Mouse (Mus musculus) limb, embryonic 13.5 days (tissue): ENCODE results near the gene Scarf2. TPM values are rescaled to one million over a fixed set of nuclear protein-coding genes. Genes with fewer than 3 reads are reported as not detected.

Source experiments
- ATAC-seq: fragments of 200-750 bp; cut with Nextera tagmentation; 2 replicates; pipeline ENCODE4 v1.8.0; 2017; ENCODE audit warnings: low read depth, moderate number of reproducible peaks, moderate TSS enrichment; ENCODE audit not compliant: low FRiP score
- H3K27ac ChIP-seq: fragments of 300-500 bp; sonication (generic); 2 replicates; pipeline ENCODE4 v1.5.1; 2015; ENCODE audit warnings: inconsistent platforms, mild to moderate bottlenecking, moderate library complexity
- H3K27me3 ChIP-seq: fragments of 300-500 bp; sonication (generic); 2 replicates; pipeline ENCODE4 v1.6.1; 2015; ENCODE audit warnings: mild to moderate bottlenecking, inconsistent platforms
- H3K36me3 ChIP-seq: fragments of 300-500 bp; sonication (generic); 2 replicates; pipeline ENCODE4 v1.6.1; 2015; ENCODE audit warnings: inconsistent platforms, mild to moderate bottlenecking, moderate library complexity
- H3K4me1 ChIP-seq: fragments of 300-500 bp; sonication (generic); 2 replicates; pipeline ENCODE4 v1.6.1; 2015; ENCODE audit warnings: inconsistent platforms
- H3K4me2 ChIP-seq: fragments of 300-500 bp; sonication (generic); replicated peaks from 2 replicates; pipeline ENCODE4 v1.6.1; 2015; ENCODE audit warnings: inconsistent platforms, mild to moderate bottlenecking, moderate library complexity
- H3K4me3 ChIP-seq: fragments of 300-500 bp; sonication (generic); 2 replicates; pipeline ENCODE4 v1.5.1; 2015; ENCODE audit warnings: moderate library complexity, mild to moderate bottlenecking, inconsistent platforms
- H3K9ac ChIP-seq: fragments of 300-500 bp; sonication (generic); 2 replicates; pipeline ENCODE4 v1.6.1; 2015; ENCODE audit warnings: mild to moderate bottlenecking, inconsistent platforms
- H3K9me3 ChIP-seq: fragments of 300-500 bp; sonication (generic); 2 replicates; pipeline ENCODE4 v1.6.1; 2016; ENCODE audit warnings: inconsistent platforms
- WGBS: fragments of 180-500 bp; shearing (Covaris S2); methylation state at CpG from one replicate; pipeline ENCODE4 v1.1.7; 2015; 5-methylcytosine and 5-hydroxymethylcytosine counted together
- polyA plus RNA-seq: library from polyadenylated mRNA; unstranded; fragments of >200 nt; fragmentation: Nextera tagmentation; extraction: Ambion mirVana; gene quantifications from 2 replicates; pipeline ENCODE4 v1.2.1, GENCODE M21; 2015

The Scarf2 gene
- polyA plus RNA-seq, 1 experiment from 2014 or later, result 29.4 TPM

DNA sequence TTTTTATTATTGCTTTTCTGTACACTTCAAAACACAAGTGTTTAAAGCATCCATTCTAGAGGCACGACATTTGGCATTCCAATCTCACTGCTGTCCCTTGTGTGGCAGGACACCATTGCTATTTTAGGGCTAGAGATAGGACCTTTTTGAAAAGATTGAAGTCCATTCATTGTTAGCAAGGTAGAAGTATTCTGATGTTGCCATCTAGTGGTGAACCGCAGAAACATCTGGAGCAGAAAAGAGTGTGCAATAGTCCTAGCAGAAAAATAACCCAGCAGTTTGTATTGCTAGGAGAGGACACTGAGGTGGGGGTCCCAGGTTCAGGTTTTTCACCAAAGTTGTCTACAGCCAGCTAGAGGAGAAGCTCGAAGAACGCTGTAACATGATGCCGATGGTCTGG is 15.0 kb downstream of the Scarf2 start:
- Histone ChIP-seq H3K27me3 (0 out of 2 replicates have a peak, but pooled peaks cover under 1% of the 10 kb centered on the region), H3K9me3 (no peaks in the 10 kb centered on the region), H3K9ac (no peak overlapping the region), H3K27ac (no peak overlapping the region), H3K4me2 (no peak overlapping the region), H3K36me3 (peaks cover 18% of the 10 kb centered on the region), H3K4me1 (peaks cover 70% of the 10 kb centered on the region), H3K4me3 (no peak overlapping the region)
- ATAC-seq, result no peak
- 3% methylated on average over 5 of the region's 5 CpGs for WGBS

DNA sequence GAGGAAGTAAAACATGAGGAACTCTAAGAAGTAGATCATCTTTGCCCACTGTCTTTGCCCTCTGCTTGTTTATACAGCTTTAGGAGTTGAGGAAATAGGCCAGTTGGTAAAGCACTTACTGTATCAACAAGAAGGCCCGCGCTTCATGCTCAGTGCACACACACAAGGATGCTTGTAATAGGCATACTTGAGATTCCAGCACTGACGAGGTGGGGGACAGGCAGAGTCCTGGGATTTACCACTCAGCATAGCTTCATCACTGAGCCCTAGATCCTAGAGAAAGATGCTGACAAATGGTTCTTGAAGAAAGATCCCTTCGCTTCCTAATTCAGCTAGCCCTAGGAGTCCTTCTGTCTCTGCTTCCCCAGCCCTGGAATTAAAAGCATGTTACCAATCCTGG is 16.1 kb downstream of the Scarf2 start:
- no peak overlapping the region for H3K4me3 ChIP-seq
- peaks cover 7% of the 10 kb centered on the region for H3K36me3 ChIP-seq
- no peak overlapping the region for H3K4me2 ChIP-seq
- peaks cover 59% of the 10 kb centered on the region for H3K4me1 ChIP-seq
- WGBS, result 49% methylated on average over 4 of the region's 4 CpGs
- no peak overlapping the region; the same call in 1 of the 2 replicates for H3K27ac ChIP-seq
- H3K27me3 ChIP-seq, result 0 out of 2 replicates have a peak, but pooled peaks cover 3% of the 10 kb centered on the region
- no peaks in the 10 kb centered on the region for H3K9me3 ChIP-seq
- ATAC-seq, result no peak
- H3K9ac ChIP-seq, result no peak overlapping the region

DNA sequence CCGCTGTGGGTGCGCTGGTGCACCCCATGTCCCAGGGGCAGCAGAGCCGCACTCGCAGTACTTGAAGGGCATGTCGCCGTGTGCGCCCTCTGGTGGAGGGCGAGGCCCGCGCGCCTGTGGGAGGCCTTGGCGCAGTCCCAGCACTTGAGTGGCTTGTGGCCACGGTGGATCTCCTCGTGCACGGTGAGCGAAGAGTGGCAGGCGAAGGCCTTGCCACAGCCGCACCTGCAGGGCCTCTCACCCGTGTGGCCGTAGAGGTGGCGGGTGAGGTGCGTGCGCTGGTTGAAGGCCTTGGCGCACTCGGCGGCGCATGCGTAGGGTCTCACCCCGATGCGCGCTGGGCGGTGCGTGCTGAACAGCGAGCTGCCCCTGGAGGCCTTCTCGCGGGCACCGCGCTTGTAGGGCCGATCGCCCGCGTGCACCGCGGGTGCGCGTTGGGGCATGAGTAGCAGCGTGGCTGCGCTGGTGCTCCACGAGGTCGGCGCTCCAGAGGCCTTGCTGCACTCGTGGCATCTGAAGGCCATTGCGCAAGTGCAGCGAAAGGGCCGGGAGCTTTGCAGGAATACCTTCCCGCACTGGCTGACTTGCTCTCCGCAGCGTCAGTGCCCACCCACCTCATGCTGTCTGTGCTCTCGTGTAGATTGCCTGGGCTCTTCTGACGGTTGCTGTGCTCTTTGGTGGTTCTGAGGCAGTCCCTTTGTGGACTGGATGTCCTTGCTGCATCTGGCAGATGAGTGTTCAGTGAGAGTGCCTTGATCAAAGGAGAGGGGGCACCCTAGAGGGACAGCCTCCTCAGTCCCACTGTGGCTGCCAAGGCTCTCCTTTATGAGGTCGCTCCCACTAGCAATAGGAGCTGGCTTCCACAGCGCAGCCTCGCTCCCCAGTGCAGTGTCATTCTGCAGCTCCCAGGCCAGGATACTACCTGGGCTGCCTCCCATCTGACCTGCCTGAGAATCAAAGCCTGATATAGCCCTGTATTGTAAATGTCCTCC is 18.6 kb downstream of the Scarf2 start:
- H3K27me3 ChIP-seq, result peaks cover 3% of the 10 kb centered on the region; the same call in 1 of the 2 replicates
- peak overlapping the region; percentile 77 for H3K9ac ChIP-seq
- H3K4me3 ChIP-seq, result peak overlapping the region; percentile 58
- H3K9me3 ChIP-seq, result no peaks in the 10 kb centered on the region
- H3K4me2 ChIP-seq, result peak overlapping the region; percentile 82
- no peaks in the 10 kb centered on the region for H3K36me3 ChIP-seq
- whole genome bisulfite sequencing, result 2% methylated on average over 54 of the region's 63 CpGs
- ATAC-seq, result peak; percentile 79
- H3K4me1 ChIP-seq, result peaks cover 35% of the 10 kb centered on the region
- peak overlapping the region; percentile 34; the same call in 1 of the 2 replicates for H3K27ac ChIP-seq

DNA sequence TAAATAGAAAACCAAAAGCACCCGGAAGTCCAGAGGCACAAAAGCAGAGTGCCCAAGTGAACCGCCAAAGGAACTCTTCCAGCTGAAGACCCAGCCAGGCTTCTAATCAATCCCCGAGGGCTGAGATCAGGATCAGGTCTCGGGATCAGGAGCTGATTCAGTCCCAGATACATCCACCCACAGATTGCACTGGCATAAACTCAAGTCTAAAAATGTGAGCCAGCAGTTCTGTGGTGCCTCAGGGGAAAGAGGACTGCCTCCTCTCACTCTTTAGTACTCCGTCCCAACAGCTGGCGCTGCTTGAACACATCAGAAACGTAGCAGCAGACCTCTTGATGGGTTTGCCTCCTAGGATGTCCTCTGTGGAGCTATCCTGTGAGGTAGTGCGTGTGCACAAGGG is 19.4 kb downstream of the Scarf2 start:
- Histone ChIP-seq H3K36me3 (no peaks in the 10 kb centered on the region), H3K4me3 (no peak overlapping the region), H3K27ac (no peak overlapping the region), H3K4me2 (peak overlapping the region; percentile 82; the same call in 1 of the 2 replicates), H3K9ac (peak overlapping the region; percentile 77), H3K4me1 (peaks cover 28% of the 10 kb centered on the region), H3K27me3 (peaks cover 3% of the 10 kb centered on the region; the same call in 1 of the 2 replicates), H3K9me3 (no peaks in the 10 kb centered on the region)
- 78% methylated on average over 8 of the region's 8 CpGs for WGBS
- ATAC-seq, result no peak

GRCm38 (mm10) chr16:17826500-17826899 is 29.4 kb downstream of the Scarf2 start:
- 0 out of 2 replicates have a peak, but pooled peaks cover 6% of the 10 kb centered on the region for H3K4me1 ChIP-seq
- ATAC-seq, result no peak
- H3K27me3 ChIP-seq, result peaks cover 16% of the 10 kb centered on the region
- H3K36me3 ChIP-seq, result no peaks in the 10 kb centered on the region
- 72% methylated on average over 2 of the region's 2 CpGs for WGBS
- no peak overlapping the region for H3K9ac ChIP-seq
- H3K27ac ChIP-seq, result no peak overlapping the region
- H3K4me3 ChIP-seq, result no peak overlapping the region
- no peak overlapping the region for H3K4me2 ChIP-seq
- H3K9me3 ChIP-seq, result no peaks in the 10 kb centered on the region

DNA sequence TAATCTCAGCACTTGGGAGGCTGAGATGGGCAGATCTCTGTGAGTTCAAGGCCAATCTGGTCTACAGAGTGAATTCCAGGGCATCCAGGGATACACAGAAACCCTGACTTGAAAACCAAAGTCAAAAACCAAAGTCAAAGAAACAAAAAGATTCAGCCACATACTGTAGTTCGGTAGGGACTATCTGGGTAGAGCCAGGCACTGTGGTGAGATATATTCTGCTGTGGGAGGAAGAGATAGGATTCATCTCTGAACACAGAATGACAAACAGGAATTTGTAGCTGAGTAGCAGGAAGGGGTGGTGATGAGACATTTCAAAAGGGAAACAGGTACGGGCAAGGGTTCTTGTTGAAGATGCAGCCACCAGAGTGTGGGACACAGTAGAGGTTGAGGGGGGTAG is 31.1 kb downstream of the Scarf2 start:
- H3K9me3 ChIP-seq, result no peaks in the 10 kb centered on the region
- H3K36me3 ChIP-seq, result no peaks in the 10 kb centered on the region
- peaks cover 33% of the 10 kb centered on the region for H3K27me3 ChIP-seq
- no peak overlapping the region for H3K4me3 ChIP-seq
- no peak overlapping the region for H3K4me2 ChIP-seq
- 88% methylated on average over 2 of the region's 2 CpGs for WGBS
- H3K9ac ChIP-seq, result no peak overlapping the region
- H3K4me1 ChIP-seq, result peaks cover 12% of the 10 kb centered on the region
- no peak for ATAC-seq
- H3K27ac ChIP-seq, result no peak overlapping the region

DNA sequence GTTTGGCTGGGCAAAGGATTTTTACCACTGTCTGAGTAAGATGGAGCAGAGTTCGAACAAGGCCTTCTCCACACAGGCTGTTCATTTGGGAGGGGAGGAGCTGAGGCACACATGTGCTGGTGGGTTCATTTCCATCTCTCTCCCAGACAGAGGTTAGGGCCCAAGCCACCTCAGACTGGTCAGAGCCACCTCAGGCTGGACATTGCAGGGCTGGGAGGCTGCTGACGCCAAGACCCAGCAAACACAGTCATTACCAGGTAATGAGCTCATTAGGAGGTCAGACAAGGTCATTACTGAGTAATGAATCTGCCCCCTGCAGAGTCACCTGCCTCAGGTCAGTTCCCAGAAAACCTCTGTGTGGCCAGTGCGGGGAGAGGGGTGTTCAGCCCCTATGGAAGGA is 31.8 kb downstream of the Scarf2 start:
- no peak overlapping the region for H3K9ac ChIP-seq
- peaks cover 14% of the 10 kb centered on the region for H3K4me1 ChIP-seq
- no peaks in the 10 kb centered on the region for H3K9me3 ChIP-seq
- WGBS, result 33% methylated on average over 3 of the region's 3 CpGs
- no peaks in the 10 kb centered on the region for H3K36me3 ChIP-seq
- H3K27ac ChIP-seq, result no peak overlapping the region
- H3K4me3 ChIP-seq, result no peak overlapping the region
- H3K27me3 ChIP-seq, result peaks cover 39% of the 10 kb centered on the region
- H3K4me2 ChIP-seq, result no peak overlapping the region
- ATAC-seq, result no peak

DNA sequence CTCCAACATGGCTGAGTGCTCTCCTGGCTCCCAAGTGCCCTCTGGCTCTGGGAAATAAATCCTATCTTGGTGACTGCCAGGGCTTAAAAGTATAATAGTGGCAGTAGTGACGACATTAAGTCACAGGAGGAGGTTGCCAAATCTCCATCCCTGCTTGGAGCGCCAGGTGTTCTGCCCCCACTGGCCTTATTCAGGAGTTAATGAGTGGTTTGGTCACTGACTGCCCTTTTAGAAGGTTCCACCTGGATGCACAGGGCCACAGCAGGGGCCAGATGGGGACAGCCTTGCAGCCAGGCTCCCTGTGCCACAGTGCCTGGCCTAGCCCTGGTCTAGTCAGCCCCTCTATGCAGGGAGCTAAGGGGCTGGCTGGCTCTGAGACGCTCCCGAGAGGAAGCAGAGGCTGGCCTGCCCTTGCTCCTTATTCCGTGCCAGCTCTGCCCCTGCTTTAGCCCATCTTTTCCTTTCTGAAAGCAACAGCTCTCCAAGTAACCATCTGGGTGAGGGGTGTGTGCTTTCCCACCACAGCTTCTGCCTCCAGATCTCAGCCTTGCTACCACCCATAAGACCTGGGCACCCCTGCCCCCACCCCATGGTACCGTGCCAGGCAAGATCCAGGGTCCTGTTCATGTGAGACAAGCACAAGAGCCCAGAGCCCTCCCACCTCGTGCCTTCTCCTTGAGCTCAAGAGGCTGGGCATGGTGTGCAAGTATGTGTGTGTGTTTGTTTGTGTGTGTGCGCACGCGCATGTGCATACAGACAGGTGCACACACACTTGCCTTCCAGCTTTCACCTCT is 33.5 kb downstream of the Scarf2 start:
- WGBS, result 59% methylated on average over 10 of the region's 10 CpGs
- Histone ChIP-seq H3K9me3 (no peaks in the 10 kb centered on the region), H3K9ac (no peak overlapping the region), H3K27me3 (peaks cover 56% of the 10 kb centered on the region), H3K4me2 (no peak overlapping the region), H3K4me1 (peaks cover 21% of the 10 kb centered on the region), H3K36me3 (no peaks in the 10 kb centered on the region), H3K4me3 (no peak overlapping the region), H3K27ac (no peak overlapping the region)
- ATAC-seq, result no peak

DNA sequence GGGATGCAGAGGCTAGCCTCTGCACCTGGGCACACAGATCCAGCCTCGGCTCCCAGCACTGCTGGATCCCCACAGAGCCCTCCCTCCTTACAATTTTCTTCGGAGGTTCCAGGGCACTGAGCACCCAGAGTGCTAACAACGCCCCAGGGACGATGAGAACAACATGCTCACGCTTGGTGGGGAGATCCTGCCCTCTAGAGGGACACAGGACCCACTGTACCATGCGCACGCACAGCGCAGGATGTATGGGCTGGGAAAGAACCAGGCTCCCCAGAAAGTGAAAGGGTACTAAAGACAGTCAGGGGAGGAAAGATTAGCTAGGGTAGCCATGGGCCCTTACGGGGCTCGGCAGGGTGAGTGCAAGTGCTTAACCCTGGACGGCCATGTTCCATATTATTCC is 34.7 kb downstream of the Scarf2 start:
- ATAC-seq, result no peak
- Histone ChIP-seq H3K9me3 (no peaks in the 10 kb centered on the region), H3K27me3 (peaks cover 68% of the 10 kb centered on the region), H3K36me3 (no peaks in the 10 kb centered on the region), H3K4me3 (peak overlapping the region; percentile 1; the same call in 1 of the 2 replicates), H3K4me2 (no peak overlapping the region), H3K4me1 (peaks cover 22% of the 10 kb centered on the region), H3K9ac (no peak overlapping the region), H3K27ac (no peak overlapping the region)
- 15% methylated on average over 11 of the region's 11 CpGs for WGBS

- Histone ChIP-seq H3K4me2 (peak within 1 kb of the TSS; percentile 99), H3K27me3 (peaks cover 79% of the 10 kb centered on the region), H3K9ac (peak within 1 kb of the TSS; percentile 78), H3K36me3 (0 out of 2 replicates have a peak, but pooled peaks cover 2% of the 10 kb centered on the region), H3K9me3 (no peaks in the 10 kb centered on the region), H3K4me1 (peaks cover 22% of the 10 kb centered on the region), H3K4me3 (peak within 1 kb of the TSS; percentile 66), H3K27ac (no peak within 1 kb of the TSS; the same call in 1 of the 2 replicates)
- ATAC-seq, result no peak
- WGBS, result 29% methylated on average over 7 of the region's 7 CpGs
Observed at GRCm38 (mm10) chr16:17832821-17833220, 35.7 kb downstream of the Scarf2 start, which contains the start of gene B830017H08Rik. Gene B830017H08Rik (plus strand): TSS chr16:17833121.

DNA sequence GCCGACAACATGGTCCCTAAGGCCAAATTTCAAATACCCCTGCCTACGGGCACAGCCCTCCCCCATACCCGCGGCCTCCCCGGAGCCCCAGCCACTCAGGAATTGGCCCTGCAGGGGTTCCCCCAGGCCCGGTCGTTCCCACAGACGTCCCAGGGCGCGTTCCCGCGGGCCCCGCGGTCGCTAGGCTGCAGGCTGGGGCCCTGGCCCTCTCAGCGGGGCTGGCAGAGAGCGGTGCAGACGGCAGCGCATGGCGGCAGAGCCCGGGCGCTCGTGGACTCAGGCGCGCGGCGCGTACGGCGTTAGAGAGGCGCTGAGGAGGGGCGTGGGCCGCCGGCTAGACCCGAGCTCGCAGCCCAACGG is 36.2 kb downstream of the Scarf2 start:
- peak overlapping the region; percentile 78 for H3K9ac ChIP-seq
- under 1% methylated on average over 37 of the region's 37 CpGs for WGBS
- peak; percentile 59 for ATAC-seq
- no peak overlapping the region; the same call in 1 of the 2 replicates for H3K27ac ChIP-seq
- H3K4me2 ChIP-seq, result peak overlapping the region; percentile 99
- 0 out of 2 replicates have a peak, but pooled peaks cover 3% of the 10 kb centered on the region for H3K36me3 ChIP-seq
- peaks cover 22% of the 10 kb centered on the region for H3K4me1 ChIP-seq
- no peaks in the 10 kb centered on the region for H3K9me3 ChIP-seq
- H3K4me3 ChIP-seq, result peak overlapping the region; percentile 66
- peaks cover 82% of the 10 kb centered on the region for H3K27me3 ChIP-seq
